Comparison of ENCODE assay signal across 14 mouse cellular contexts in genomic region chr8:26840286-26840685, GRCm38 (mm10).
DNase-seq lines count a peak whose midpoint lies in the region; ATAC-seq and TF ChIP-seq lines count a peak whose summit lies in the region.
"Had no signal": no experiment of that assay in that cellular context is flagged by ENCODE, and none has a peak within 500 bp of the region (broad histone marks: within the 10 kb centered on the region; RNA-seq: fewer than 3 reads in every experiment).

No protein-coding gene starts in this region.

- TF ChIP-seq POLR2A in heart, adult 2 months (IDR thresholded peaks at IDR 0.05; ENCODE audit: insufficient read depth, low read depth, low read length), result no peak

- no peak for TF ChIP-seq CTCF in heart, adult 2 months (IDR thresholded peaks at IDR 0.05)
- TF ChIP-seq CTCF in midbrain, postnatal 0 days (IDR thresholded peaks at IDR 0.05), result no peak

- H3K9ac ChIP-seq in heart, adult 2 months (ENCODE audit: low read depth, low read length), result no peak overlapping the region
- no peak overlapping the region for H3K9ac ChIP-seq in heart, embryonic 12.5 days
- no peak overlapping the region for H3K9ac ChIP-seq in midbrain, postnatal 0 days (replicated peaks; ENCODE audit: low read length, poor library complexity, severe bottlenecking)
- no peak overlapping the region for H3K9ac ChIP-seq in midbrain, embryonic 14.5 days (replicated peaks; ENCODE audit: low read length)
- H3K9ac ChIP-seq: limb, embryonic 13.5 days had no signal

- H3K79me2 ChIP-seq in heart, adult 2 months (replicated peaks; ENCODE audit: control insufficient read depth, insufficient read depth, low read length), result no peaks in the 10 kb centered on the region

- ATAC-seq in heart, embryonic 12.5 days (ENCODE audit: insufficient number of reproducible peaks, low FRiP score), result no peak
- no peak for ATAC-seq in midbrain, postnatal 0 days (ENCODE audit: low FRiP score)
- ATAC-seq in midbrain, embryonic 14.5 days (ENCODE audit: low FRiP score, low TSS enrichment), result no peak

- DNase-seq in heart, adult 2 months, result peak; percentile 31 to 61
- DNase-seq in midbrain, postnatal 0 days (ENCODE audit: low spot score), result peak; percentile 45
- DNase-seq in midbrain, embryonic 14.5 days, result no peak
- peak; percentile 74 for DNase-seq in gastrocnemius, postnatal 25 days
- DNase-seq in adrenal gland, adult (ENCODE audit: inconsistent age in 2 of 2, low spot score in 1 of 2), result no peak
- DNase-seq in right cerebral cortex, adult 2 months (ENCODE audit: low spot score in 2 of 2), result no peak
- DNase-seq in neural tube, embryonic 10.5 days (ENCODE audit: extremely low spot score, low spot score), result no peak
- DNase-seq: adrenal gland, adult 8-10 months; kidney, adult 18-20 months; layer of hippocampus, adult 9-11 months; lung, postnatal 14 days; thymus, postnatal 14 days had no signal

- no peak overlapping the region for H3K27ac ChIP-seq in heart, adult 2 months
- H3K27ac ChIP-seq in heart, embryonic 12.5 days (ENCODE audit: poor library complexity, severe bottlenecking), result no peak overlapping the region
- H3K27ac ChIP-seq in midbrain, postnatal 0 days (ENCODE audit: low read depth, low read length), result no peak overlapping the region
- no peak overlapping the region for H3K27ac ChIP-seq in midbrain, embryonic 14.5 days (replicated peaks; ENCODE audit: low read depth, low read length)
- H3K27ac ChIP-seq: limb, embryonic 13.5 days had no signal

- H3K9me3 ChIP-seq in heart, embryonic 12.5 days (replicated peaks), result no peaks in the 10 kb centered on the region
- no peaks in the 10 kb centered on the region for H3K9me3 ChIP-seq in midbrain, postnatal 0 days (ENCODE audit: low read length)
- no peaks in the 10 kb centered on the region for H3K9me3 ChIP-seq in midbrain, embryonic 14.5 days (ENCODE audit: control insufficient read depth, low read length)
- H3K9me3 ChIP-seq: limb, embryonic 13.5 days had no signal

- no peak overlapping the region for H3K4me3 ChIP-seq in heart, adult 2 months
- no peak overlapping the region for H3K4me3 ChIP-seq in heart, embryonic 12.5 days
- H3K4me3 ChIP-seq in midbrain, postnatal 0 days (ENCODE audit: low read depth, low read length), result no peak overlapping the region
- no peak overlapping the region for H3K4me3 ChIP-seq in midbrain, embryonic 14.5 days (replicated peaks; ENCODE audit: low read depth, low read length)
- H3K4me3 ChIP-seq: limb, embryonic 13.5 days had no signal

- H3K27me3 ChIP-seq in heart, adult 2 months (ENCODE audit: control insufficient read depth, insufficient read depth, low read length), result no peaks in the 10 kb centered on the region
- H3K27me3 ChIP-seq in heart, embryonic 12.5 days (replicated peaks), result peaks cover 4% of the 10 kb centered on the region; the same call in 1 of the 2 replicates
- no peaks in the 10 kb centered on the region for H3K27me3 ChIP-seq in midbrain, postnatal 0 days (ENCODE audit: insufficient read depth, low read length)
- no peaks in the 10 kb centered on the region for H3K27me3 ChIP-seq in midbrain, embryonic 14.5 days (ENCODE audit: control insufficient read depth, insufficient read depth, low read length)

- intact Hi-C loops in heart, adult 2 months (cut with DNase I), result loop anchor here (5.0 kb wide), 1 partner anchor 42 kb away; no protein-coding TSS in a partner anchor

- WGBS in heart, adult 2 months, result 45% methylated on average over 2 of the region's 2 CpGs
- WGBS in heart, embryonic 12.5 days, result 49% methylated on average over 2 of the region's 2 CpGs
- WGBS in midbrain, postnatal 0 days, result 40% methylated on average over 2 of the region's 2 CpGs
- WGBS in midbrain, embryonic 14.5 days, result 37% methylated on average over 2 of the region's 2 CpGs

- no peaks in the 10 kb centered on the region for H3K36me3 ChIP-seq in heart, adult 2 months (ENCODE audit: control insufficient read depth, insufficient read depth, low read length)
- no peaks in the 10 kb centered on the region for H3K36me3 ChIP-seq in heart, embryonic 12.5 days
- no peaks in the 10 kb centered on the region for H3K36me3 ChIP-seq in midbrain, postnatal 0 days (ENCODE audit: insufficient read depth, low read length)
- no peaks in the 10 kb centered on the region for H3K36me3 ChIP-seq in midbrain, embryonic 14.5 days (ENCODE audit: control insufficient read depth, insufficient read depth, low read length)
- H3K36me3 ChIP-seq: limb, embryonic 13.5 days had no signal

- peaks cover 9% of the 10 kb centered on the region for H3K4me1 ChIP-seq in heart, adult 2 months (ENCODE audit: control insufficient read depth, insufficient read depth, low read length)
- peaks cover under 1% of the 10 kb centered on the region; the same call in 1 of the 2 replicates for H3K4me1 ChIP-seq in heart, embryonic 12.5 days (replicated peaks)
- no peaks in the 10 kb centered on the region for H3K4me1 ChIP-seq in midbrain, postnatal 0 days (ENCODE audit: insufficient read depth, low read length)
- no peaks in the 10 kb centered on the region for H3K4me1 ChIP-seq in midbrain, embryonic 14.5 days (ENCODE audit: control insufficient read depth, insufficient read depth, low read length)

- 0 out of 2 replicates have a peak, but pooled peaks have one; percentile 25 for TF ChIP-seq EP300 in heart, adult 2 months (IDR thresholded peaks at IDR 0.05; ENCODE audit: insufficient read depth, low read depth, low read length)

- H3K4me2 ChIP-seq in heart, embryonic 12.5 days, result no peak overlapping the region
- H3K4me2 ChIP-seq in midbrain, postnatal 0 days (ENCODE audit: low read depth, low read length, poor library complexity, severe bottlenecking), result no peak overlapping the region
- H3K4me2 ChIP-seq in midbrain, embryonic 14.5 days (ENCODE audit: low read length), result no peak overlapping the region
- H3K4me2 ChIP-seq: limb, embryonic 13.5 days had no signal

Comparison
In these comparisons a context has a peak if more than half of its experiments do, and no peak if none do; other contexts are left out.
1. DNase-seq: peak in heart, adult 2 months (2 of 2), midbrain, postnatal 0 days (single experiment) and gastrocnemius, postnatal 25 days (single experiment); none in midbrain, embryonic 14.5 days (single experiment), adrenal gland, adult (0 of 2), right cerebral cortex, adult 2 months (0 of 2) and neural tube, embryonic 10.5 days (single experiment).